Mouse (Mus musculus): ENCODE results near the gene Vcp. TPM values are rescaled to one million over a fixed set of nuclear protein-coding genes. Genes with fewer than 3 reads are reported as not detected.
A peak's percentile ranks its signal among the peaks of the same experiment; 100 is the strongest.

Gene Vcp
- polyA plus RNA-seq, 1 experiment from 2014 or later: 692 TPM

GRCm38 (mm10) chr4:43038567-43039495 lies 38.5 kb upstream of the Vcp start:
- Histone ChIP-seq H3K9me3 (no peaks in the 10 kb centered on the region), H3K4me1 (replicated peaks) (peaks cover 24% of the 10 kb centered on the region), H3K4me3 (replicated peaks) (peak overlapping the region; percentile 71), H3K36me3 (peaks cover 31% of the 10 kb centered on the region), H3K27me3 (no peaks in the 10 kb centered on the region), H3K4me2 (peak overlapping the region; percentile 77), H3K27ac (no peak overlapping the region), H3K9ac (replicated peaks) (peak overlapping the region; percentile 77)
- ATAC-seq (ENCODE audit: insufficient number of reproducible peaks, insufficient read depth, low FRiP score, low TSS enrichment, low read depth): no peak
- WGBS: 53% methylated on average over 15 of the region's 15 CpGs

GRCm38 (mm10) chr4:43037860-43038566 lies 37.7 kb upstream of the Vcp start:
- H3K4me2 ChIP-seq: no peak overlapping the region
- ATAC-seq (ENCODE audit: insufficient number of reproducible peaks, insufficient read depth, low FRiP score, low TSS enrichment, low read depth): no peak
- no peak overlapping the region for H3K27ac ChIP-seq
- H3K9me3 ChIP-seq: no peaks in the 10 kb centered on the region
- H3K4me1 ChIP-seq (replicated peaks): peaks cover 22% of the 10 kb centered on the region
- H3K27me3 ChIP-seq: no peaks in the 10 kb centered on the region
- H3K9ac ChIP-seq (replicated peaks): no peak overlapping the region
- peaks cover 39% of the 10 kb centered on the region for H3K36me3 ChIP-seq
- H3K4me3 ChIP-seq (replicated peaks): no peak overlapping the region
- WGBS: 64% methylated on average over 4 of the region's 4 CpGs

- Histone ChIP-seq H3K4me2 (no peak overlapping the region), H3K4me1 (replicated peaks) (peaks cover 27% of the 10 kb centered on the region), H3K36me3 (peaks cover 45% of the 10 kb centered on the region), H3K27ac (no peak overlapping the region), H3K9ac (replicated peaks) (no peak overlapping the region), H3K4me3 (replicated peaks) (no peak overlapping the region), H3K9me3 (no peaks in the 10 kb centered on the region), H3K27me3 (no peaks in the 10 kb centered on the region)
- 87% methylated on average over 10 of the region's 10 CpGs for WGBS
- ATAC-seq (ENCODE audit: insufficient number of reproducible peaks, insufficient read depth, low FRiP score, low TSS enrichment, low read depth): no peak
These were observed 36.0 kb upstream of the Vcp start for GRCm38 (mm10) chr4:43036356-43036755.

DNA sequence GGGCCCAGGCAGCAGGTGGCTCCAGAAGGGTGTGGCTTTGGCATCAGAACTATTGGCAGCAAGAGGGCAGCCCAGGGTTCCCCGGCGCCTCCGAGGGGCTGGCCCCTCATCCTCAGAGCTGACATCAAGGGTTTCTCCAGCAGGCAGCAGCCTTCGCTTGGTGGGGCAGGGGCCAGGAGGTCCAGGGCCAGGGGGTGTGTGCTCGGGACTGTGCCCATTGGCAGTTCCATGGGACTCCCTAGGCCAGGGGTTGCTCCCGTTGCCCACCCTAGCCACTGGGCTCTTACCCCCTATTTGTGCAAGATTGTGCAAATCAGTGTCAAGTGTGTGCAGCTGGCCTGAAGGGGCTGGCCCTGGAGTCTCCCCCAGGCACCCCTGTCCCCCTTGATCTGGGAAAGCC lies 35.5 kb upstream of the Vcp start:
- Histone ChIP-seq H3K4me2 (no peak overlapping the region), H3K4me1 (replicated peaks) (peaks cover 23% of the 10 kb centered on the region), H3K4me3 (replicated peaks) (no peak overlapping the region), H3K36me3 (peaks cover 45% of the 10 kb centered on the region), H3K27me3 (no peaks in the 10 kb centered on the region), H3K9ac (replicated peaks) (no peak overlapping the region), H3K9me3 (no peaks in the 10 kb centered on the region), H3K27ac (no peak overlapping the region)
- 83% methylated on average over 6 of the region's 6 CpGs for WGBS
- ATAC-seq (ENCODE audit: insufficient number of reproducible peaks, insufficient read depth, low FRiP score, low TSS enrichment, low read depth): no peak

GRCm38 (mm10) chr4:43033481-43033880 lies 33.2 kb upstream of the Vcp start:
- Histone ChIP-seq H3K36me3 (peaks cover 60% of the 10 kb centered on the region), H3K4me3 (replicated peaks) (no peak overlapping the region), H3K4me1 (replicated peaks) (peaks cover 16% of the 10 kb centered on the region), H3K9ac (replicated peaks) (no peak overlapping the region), H3K27me3 (no peaks in the 10 kb centered on the region), H3K4me2 (no peak overlapping the region), H3K27ac (no peak overlapping the region), H3K9me3 (no peaks in the 10 kb centered on the region)
- ATAC-seq (ENCODE audit: insufficient number of reproducible peaks, insufficient read depth, low FRiP score, low TSS enrichment, low read depth): no peak
- 82% methylated on average over 14 of the region's 14 CpGs for WGBS

DNA sequence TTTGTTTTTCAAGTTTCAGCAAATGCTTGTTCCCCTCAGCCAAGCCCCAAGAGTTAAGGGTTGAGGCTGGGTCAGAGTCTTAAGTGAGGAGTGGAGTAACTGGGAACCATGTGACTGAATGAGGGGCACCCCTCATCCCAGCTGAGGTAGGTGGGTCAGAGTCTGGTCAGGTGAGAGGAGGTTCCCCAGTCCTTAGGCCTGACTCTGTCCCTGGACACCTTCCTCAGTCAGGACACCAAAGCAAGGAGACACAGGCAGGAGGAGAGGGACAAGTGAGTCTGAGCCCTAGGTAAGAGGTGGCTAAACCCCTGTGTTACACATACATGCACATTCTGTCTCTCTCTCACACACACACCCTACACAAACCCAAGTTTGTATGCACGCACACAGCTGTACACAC lies 32.2 kb upstream of the Vcp start:
- 100% methylated on average over 1 of the region's 1 CpGs for WGBS
- H3K9ac ChIP-seq (replicated peaks): no peak overlapping the region
- peaks cover 70% of the 10 kb centered on the region for H3K36me3 ChIP-seq
- H3K4me2 ChIP-seq: no peak overlapping the region
- H3K4me3 ChIP-seq (replicated peaks): no peak overlapping the region
- H3K4me1 ChIP-seq (replicated peaks): peaks cover 13% of the 10 kb centered on the region
- H3K27me3 ChIP-seq: no peaks in the 10 kb centered on the region
- no peak overlapping the region; the same call in 1 of the 2 replicates for H3K27ac ChIP-seq
- H3K9me3 ChIP-seq: no peaks in the 10 kb centered on the region
- no peak for ATAC-seq (ENCODE audit: insufficient number of reproducible peaks, insufficient read depth, low FRiP score, low TSS enrichment, low read depth)

GRCm38 (mm10) chr4:43031237-43031995 lies 31.1 kb upstream of the Vcp start, which contains the start of gene Stoml2:
Stoml2 (minus strand) TSS chr4:43031710.
- H3K36me3 ChIP-seq: peaks cover 75% of the 10 kb centered on the region
- WGBS: under 1% methylated on average over 38 of the region's 38 CpGs

GRCm38 (mm10) chr4:43030780-43031230 lies 30.5 kb upstream of the Vcp start:
- 2% methylated on average over 28 of the region's 28 CpGs for WGBS
- no peaks in the 10 kb centered on the region for H3K27me3 ChIP-seq
- H3K4me2 ChIP-seq: peak overlapping the region; percentile 85
- peak; percentile 57 for ATAC-seq (ENCODE audit: insufficient number of reproducible peaks, insufficient read depth, low FRiP score, low TSS enrichment, low read depth)
- peak overlapping the region; percentile 91 for H3K9ac ChIP-seq (replicated peaks)
- H3K4me1 ChIP-seq (replicated peaks): peaks cover 13% of the 10 kb centered on the region
- H3K27ac ChIP-seq: peak overlapping the region; percentile 90
- peaks cover 70% of the 10 kb centered on the region for H3K36me3 ChIP-seq
- no peaks in the 10 kb centered on the region for H3K9me3 ChIP-seq
- peak overlapping the region; percentile 77 for H3K4me3 ChIP-seq (replicated peaks)

More at GRCm38 (mm10) chr4:43031237-43031995, 31.1 kb upstream of the Vcp start, which contains the start of gene Stoml2:
- Histone ChIP-seq H3K4me2 (peak within 1 kb of the TSS; percentile 85), H3K4me3 (replicated peaks) (peak within 1 kb of the TSS; percentile 77), H3K27ac (peak within 1 kb of the TSS; percentile 90), H3K9me3 (no peaks in the 10 kb centered on the region), H3K27me3 (no peaks in the 10 kb centered on the region), H3K9ac (replicated peaks) (peak within 1 kb of the TSS; percentile 91), H3K4me1 (replicated peaks) (peaks cover 13% of the 10 kb centered on the region)
- ATAC-seq (ENCODE audit: insufficient number of reproducible peaks, insufficient read depth, low FRiP score, low TSS enrichment, low read depth): peak; percentile 96

- no peaks in the 10 kb centered on the region for H3K9me3 ChIP-seq
- peak overlapping the region; percentile 91 for H3K9ac ChIP-seq (replicated peaks)
- H3K4me2 ChIP-seq: peak overlapping the region; percentile 85
- no peaks in the 10 kb centered on the region for H3K27me3 ChIP-seq
- peaks cover 65% of the 10 kb centered on the region for H3K36me3 ChIP-seq
- H3K27ac ChIP-seq: peak overlapping the region; percentile 90; the same call in 1 of the 2 replicates
- 75% methylated on average over 9 of the region's 9 CpGs for WGBS
- peak overlapping the region; percentile 77 for H3K4me3 ChIP-seq (replicated peaks)
- no peak for ATAC-seq (ENCODE audit: insufficient number of reproducible peaks, insufficient read depth, low FRiP score, low TSS enrichment, low read depth)
- peaks cover 13% of the 10 kb centered on the region for H3K4me1 ChIP-seq (replicated peaks)
These were observed 30.0 kb upstream of the Vcp start for GRCm38 (mm10) chr4:43030352-43030751.

GRCm38 (mm10) chr4:43029749-43030148 lies 29.4 kb upstream of the Vcp start:
- no peak for ATAC-seq (ENCODE audit: insufficient number of reproducible peaks, insufficient read depth, low FRiP score, low TSS enrichment, low read depth)
- H3K4me1 ChIP-seq (replicated peaks): peaks cover 17% of the 10 kb centered on the region
- H3K9ac ChIP-seq (replicated peaks): no peak overlapping the region
- no peaks in the 10 kb centered on the region for H3K27me3 ChIP-seq
- WGBS: 94% methylated on average over 9 of the region's 9 CpGs
- H3K27ac ChIP-seq: no peak overlapping the region
- peak overlapping the region; percentile 85; the same call in 1 of the 2 replicates for H3K4me2 ChIP-seq
- H3K36me3 ChIP-seq: peaks cover 59% of the 10 kb centered on the region
- H3K4me3 ChIP-seq (replicated peaks): 0 out of 2 replicates have a peak overlapping the region, but pooled peaks have one; percentile 77
- H3K9me3 ChIP-seq: no peaks in the 10 kb centered on the region
